Mouse (Mus musculus) right cerebral cortex, postnatal 10 days (tissue): Measurements from ENCODE around the gene Matk.

ENCODE experiments used
- DNase-seq, 2 experiments: peaks; one replicate each; pipeline ENCODE4 v3.0.0; 2021; ENCODE audit warnings: low spot score in 2 of 2

The Matk gene

DNA sequence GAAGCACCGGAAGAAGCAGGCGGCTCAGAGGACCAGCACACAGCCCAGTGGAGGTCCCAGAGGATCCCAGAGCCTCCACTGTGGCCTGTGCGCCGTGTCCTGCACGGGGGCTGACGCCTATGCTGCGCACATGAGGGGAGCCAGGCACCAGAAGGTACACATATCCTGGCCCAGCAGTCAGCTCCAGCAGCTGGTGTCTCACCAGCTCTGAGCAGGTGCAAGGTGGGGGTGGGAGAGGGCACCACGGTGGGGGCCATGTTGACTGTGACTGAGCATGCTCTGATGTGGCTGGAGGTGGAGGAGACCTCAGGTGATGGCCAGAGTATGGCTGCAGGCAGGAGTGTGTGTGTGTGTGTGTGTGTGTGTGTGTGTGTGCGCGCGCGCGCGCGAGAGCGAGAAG lies 10.7 kb upstream of the Matk start:
- no peak for DNase-seq

DNA sequence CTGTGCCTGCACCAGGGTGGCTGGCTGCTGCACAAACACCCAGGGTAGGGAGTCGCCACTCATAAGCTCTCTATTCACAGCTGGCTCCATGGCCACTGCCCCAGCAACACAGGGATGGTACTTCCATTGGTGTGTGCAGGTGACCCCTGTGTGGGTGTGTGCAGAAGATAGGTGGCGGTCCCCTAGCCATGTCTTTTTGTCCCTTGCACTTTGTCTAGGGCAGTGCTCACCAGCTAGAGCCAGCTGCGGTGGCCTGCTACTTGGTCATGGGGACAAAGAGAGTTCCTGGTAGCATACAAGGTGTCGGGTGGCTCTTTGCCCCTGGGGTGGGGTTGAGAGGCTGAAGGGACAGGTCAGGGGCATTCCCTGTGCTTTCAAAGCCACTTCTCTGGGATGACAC lies 8.6 kb upstream of the Matk start:
- DNase-seq: no peak

DNA sequence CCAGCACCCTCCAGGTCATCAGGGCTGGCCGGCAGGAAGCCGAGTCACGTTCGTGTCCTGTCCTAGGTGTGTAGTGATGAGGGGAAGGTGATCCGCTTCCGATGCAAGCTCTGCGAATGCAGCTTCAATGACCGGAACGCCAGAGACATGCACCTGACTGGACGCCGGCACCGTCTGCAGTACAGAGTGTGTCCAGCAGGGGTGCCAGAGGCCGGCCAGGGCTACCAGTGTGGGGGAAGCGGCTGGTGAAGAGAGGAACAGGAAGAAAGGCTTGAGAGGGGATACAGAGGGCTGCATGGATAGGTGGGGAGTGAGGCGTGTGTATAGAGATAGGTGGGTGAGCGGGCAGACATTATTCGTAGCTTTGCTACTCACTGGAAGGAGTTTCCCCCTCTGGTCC lies 8.1 kb upstream of the Matk start:
- peak in 1 of 2 experiments; percentile 83 for DNase-seq

DNA sequence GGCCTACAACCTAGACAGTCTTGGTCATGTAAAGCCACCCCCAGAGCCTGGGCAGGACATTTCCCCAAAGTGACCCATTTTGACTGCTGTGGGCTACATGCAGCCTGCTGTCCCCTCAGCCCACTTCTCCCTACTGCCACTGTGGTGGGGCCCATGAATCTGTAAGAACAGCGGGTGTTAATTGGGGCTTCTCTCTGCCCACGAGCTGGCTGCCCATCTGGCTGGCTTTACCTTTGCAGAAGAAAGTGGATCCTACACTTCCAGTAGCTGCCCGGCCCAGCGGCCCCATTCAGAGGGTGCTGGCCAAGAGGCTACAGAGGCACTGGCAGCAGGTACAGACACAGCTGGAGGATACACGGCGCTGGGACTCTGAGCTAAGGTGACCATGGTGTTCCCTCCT lies 7.6 kb upstream of the Matk start:
- DNase-seq: no peak

DNA sequence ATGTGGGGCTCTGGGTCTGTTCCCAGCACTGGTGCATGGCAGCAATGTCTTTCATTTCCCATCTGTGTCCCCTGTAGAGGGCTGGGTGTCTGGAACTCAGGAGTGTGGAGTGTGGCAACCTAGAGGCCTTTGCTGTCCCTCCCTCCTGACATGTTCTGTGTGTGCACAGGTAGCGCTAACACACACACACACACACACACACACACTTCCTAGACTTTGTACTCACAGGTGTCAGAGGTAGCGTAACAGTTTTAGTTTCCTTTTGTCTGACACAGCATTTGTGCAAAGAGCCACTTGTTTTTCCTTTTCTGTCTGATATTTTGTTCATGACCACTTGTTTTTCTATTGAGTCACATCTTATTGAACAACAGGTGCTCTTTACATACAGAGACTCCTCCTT lies 4.9 kb upstream of the Matk start:
- DNase-seq: no peak

DNA sequence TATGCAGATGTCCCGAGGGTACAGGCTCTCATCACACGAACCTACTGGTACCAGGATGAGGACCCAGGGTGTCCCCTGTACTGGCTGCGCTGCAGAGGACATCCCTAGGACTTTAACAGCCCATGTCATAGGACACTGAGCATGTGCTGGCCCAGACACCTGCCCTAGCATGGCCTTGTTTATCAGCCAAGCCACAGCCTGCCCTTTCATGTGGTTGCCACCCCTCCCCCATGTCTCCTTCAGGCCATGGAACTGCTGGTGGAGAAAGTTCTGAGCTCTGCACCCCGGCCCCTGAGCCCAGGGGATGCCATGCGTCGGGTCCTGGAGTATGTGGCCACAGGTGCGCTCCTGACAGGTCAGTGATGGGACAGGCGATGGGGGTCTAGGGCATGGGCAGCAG lies 3.3 kb upstream of the Matk start:
- DNase-seq: no peak

DNA sequence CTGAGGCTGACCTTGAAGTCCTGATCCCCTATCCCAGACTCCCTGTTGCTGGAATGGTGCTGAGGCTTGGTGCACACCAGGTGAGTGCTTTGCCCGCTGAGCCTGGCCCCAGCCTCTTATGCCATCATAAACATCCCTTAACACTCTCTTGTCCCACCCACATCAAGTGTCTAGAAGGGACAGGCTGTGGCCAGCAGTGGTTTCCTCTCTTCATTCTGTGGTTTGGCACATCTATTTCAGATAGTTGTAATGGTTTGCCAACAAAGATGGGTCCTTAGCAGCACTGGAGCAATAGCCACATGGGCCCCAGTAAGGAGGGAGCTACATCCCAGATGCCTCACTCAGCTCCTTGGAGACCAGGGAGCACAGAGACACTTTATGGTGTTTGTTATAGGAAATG lies 2.2 kb downstream of the Matk start:
- DNase-seq: no peak

DNA sequence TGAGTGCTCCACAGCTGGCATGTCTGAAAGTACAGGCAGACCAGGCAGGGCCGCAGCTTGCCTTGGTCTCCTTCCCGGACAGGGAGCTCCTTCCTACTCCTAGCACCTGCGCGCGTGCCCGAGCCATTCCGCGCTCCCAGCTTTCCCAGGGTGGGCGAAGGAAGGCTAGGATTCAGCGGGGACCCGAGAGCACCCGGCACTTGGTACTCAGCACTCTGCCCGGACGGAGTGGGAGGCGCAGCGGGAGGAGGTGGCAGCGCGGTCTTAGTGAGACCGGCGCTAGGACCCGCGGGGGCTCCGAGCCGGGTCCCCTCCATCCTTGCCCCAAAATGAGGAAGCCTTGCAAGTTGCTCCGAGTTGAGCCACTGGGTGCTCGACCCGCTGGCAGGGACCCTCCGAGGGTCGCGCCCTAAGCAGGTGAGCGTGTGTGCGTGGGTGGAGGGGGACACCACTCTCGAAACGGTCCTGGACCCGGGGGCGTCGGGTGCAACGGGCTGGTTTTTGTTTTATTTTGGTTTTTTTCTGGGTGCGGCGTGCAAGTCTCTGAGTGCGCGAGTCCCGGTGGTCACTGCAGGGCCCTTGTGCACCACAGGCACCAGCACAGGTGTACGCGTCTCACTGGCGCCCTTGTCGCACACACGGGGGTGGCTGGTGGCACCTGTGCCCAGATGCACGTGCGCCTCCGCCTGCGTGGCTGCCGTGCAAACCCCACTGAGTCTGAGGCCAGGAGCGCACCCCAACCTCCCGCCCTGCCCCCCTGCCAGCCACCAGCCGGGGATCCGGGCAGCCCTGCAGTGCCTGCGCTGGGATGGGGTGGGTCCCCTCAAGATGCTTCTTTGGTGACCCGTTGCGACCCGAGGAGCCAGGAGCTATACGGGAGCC lies 4.7 kb downstream of the Matk start:
- peak; percentile 75 for DNase-seq

DNA sequence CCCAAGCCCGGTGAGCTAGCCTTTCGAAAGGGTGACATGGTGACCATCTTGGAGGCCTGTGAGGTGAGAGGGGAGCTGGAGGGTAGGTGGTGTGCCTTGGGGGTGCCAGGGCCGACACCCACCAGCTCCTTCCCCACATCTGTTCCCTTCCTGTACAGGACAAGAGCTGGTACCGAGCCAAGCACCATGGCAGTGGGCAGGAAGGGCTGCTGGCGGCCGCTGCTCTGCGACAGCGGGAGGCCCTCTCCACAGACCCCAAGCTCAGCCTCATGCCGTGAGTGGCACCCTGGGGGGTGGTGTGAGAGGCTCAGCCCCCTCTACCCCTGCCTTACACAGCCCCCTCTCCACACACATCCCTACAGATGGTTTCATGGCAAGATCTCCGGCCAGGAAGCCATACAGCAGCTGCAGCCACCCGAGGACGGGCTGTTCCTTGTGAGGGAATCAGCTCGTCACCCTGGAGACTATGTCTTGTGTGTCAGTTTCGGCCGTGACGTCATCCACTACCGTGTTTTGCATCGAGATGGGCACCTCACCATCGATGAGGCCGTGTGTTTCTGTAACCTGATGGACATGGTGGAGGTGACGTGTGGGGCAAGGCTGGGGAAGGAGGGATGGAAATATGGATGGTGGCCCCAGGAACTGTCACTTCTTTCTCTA lies 6.6 kb downstream of the Matk start:
- peak in 1 of 2 experiments; percentile 70 for DNase-seq

DNA sequence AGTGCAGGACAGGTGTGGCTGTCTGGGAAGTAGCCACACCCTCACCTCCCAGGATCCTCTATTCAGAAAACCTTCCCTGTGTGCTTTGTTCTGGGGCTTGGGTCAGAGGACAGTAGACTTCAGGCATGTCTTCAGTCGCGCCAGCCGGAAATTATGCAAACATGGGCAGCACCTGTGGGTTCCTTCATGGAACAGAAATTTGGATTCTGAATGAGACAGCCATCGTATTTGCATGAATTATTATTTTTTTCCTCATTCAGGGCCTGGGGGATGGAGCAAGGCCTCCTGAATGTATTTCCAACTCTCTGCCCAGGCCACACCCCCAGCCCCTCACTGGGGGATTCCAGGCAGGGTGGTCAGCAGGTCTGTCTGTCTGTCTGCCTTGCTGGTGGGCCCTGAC lies 8.3 kb downstream of the Matk start:
- DNase-seq: no peak

DNA sequence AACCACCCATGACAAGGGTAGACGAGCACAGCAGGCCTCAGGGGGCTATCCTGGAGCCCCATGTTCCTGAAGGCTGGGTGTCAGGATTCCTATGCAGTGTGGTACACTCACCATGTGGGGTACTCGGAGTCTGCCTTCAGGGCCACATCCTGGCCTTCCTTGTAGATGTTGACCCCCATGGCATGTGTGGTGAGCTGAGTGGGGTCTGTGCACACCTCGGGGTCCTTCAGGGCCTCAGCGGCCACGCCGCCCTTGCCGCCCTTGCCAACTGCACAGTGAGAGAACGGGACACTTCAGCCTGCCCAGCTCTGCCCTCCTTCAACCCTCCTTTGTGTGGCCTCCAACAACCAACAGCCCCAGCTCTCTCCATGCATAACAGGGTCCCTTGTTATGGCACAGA lies 12.8 kb downstream of the Matk start:
- DNase-seq: peak in 1 of 2 experiments; percentile 56

DNA sequence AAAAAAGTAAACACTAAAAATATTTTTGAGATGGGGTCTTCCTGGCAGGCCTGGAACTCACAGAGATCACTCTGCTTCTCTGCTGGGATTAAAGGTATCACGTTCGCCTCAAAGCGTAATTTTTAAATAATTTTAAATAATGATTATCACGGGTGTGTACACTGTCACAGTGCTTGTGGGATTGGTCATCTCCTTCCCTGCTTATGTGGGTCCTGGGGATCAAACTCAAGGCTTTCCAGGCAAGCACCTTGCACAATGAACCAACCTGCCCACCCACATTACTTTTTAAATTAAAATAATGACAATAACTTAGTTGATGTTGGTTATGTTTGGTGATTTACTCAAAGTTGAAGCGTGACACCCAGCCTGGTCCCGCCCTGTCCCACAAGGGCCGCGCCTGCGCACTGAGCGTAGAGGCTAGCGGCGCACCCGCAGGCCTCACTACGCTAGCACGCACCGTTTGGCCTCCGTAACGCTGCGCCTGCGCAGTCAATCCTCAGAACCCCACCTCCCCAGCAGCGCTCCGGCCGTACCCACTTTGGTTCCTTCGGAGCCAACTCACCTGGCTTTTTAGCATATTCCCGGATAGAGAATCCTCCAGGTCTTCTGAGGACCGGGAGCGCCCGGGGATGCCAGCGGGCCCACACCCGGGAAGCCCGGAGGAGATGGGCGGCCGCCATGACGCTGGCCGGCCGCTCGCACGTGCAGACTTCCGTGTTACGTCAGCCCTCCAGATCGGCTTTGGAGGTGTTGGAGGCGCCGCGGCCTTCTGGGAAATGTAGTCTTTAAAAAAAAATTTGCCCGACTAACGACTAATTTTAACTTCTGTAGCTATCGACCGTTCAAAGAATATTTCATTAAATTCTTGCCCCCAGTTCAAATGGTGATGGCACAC lies 13.7 kb downstream of the Matk start, which contains the start of the genes Mrpl54 and Apba3:
Gene Mrpl54 (minus strand): TSS at position 724 of the 895 bp plus-strand sequence.
Gene Apba3 (plus strand): TSS at position 750 of the 895 bp plus-strand sequence.
- DNase-seq: peak; percentile 96 to 97

DNA sequence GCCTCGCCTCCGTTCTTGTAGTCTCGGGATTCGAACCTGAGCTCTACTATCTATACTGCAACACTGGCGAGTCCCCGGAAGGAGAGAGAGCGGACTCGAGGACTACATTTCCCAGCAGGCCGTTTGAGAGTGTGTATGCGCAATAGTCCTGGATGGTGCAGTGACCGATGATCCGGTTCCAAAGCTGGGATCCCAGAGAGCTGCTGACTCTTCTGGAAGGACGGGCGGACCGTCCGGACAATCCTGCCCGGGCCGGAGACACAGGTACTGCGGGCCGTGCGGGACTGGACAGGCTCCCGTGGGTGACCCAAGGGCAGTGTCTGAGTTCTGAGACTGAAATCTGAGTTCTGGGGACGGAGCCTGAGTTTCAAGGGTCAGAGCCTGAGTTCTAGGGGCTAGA lies 15.3 kb downstream of the Matk start:
- peak; percentile 88 to 93 for DNase-seq

DNA sequence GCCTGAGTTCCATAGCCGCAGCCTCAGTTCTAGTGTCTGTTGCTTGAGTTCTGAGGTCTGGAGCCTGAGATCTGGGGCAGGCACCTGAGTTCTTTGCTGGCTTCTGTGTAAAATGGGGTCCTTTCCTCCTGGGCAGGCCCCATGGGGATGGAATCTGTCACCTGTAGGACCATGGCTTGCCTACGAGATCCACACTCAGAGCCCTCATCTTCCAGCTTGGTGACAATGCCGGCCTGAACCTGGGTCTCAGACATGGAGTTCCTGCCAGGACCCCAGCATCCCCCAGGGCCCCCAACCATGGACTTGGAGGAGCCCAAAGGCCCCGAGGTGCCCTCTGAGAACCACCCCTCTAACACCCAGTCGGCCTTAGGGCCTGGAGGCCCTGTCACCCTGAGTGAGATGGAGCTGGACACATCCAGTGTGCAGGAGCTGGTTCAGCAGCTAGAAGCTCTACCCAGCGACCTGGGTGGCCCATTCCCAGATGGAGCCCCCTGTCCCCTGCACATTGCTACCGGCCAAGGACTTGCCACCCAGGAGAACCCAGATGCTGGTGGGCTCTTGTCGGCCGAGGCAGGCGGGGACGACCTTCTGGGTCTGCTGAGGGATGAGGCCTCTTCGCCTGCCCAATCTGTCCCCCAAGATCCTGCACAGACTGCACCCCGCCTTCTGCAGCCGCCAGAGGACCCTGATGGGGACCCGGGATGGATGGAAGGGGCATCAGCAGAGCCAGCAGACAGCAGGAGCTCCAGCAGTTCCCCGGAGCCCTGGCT lies 16.1 kb downstream of the Matk start:
- DNase-seq: no peak

DNA sequence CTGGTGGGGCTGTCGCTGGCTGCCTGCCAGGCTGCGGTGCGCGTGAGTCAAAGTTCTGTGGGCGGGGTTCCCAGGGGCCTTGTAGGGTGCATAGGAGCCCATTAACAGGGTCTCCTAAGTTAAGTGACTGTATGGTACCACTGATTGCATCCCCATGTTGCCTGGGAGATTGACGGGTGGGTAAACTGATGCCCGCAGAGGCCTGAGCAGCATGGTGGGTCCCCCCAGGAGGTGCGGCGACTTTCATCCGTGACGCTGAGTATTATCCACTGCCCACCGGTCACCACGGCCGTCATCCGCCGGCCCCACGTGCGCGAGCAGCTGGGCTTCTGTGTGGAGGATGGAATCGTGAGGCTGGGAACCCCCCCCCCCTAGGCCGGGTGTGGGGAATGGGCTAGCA lies 19.6 kb downstream of the Matk start:
- DNase-seq: no peak

DNA sequence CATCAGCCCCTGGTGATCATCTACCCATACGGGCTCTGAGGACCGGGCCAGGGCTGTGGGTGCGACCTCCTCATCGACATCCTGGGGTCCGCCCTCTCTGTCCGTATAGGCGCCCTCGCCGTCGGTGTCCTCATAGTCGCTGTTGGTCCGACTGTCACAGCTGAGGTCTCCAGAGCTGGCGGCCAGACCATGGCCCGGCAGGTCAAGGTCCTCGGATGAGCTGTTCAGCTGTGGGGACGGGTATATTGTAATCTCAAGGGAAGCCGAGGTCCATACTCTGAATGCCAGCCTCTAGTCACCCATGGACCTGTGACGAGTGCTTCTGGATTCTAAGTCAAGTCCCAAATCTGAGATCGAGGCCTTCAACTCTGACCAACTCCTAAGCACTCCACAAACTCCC lies 21.1 kb downstream of the Matk start:
- DNase-seq: no peak

DNA sequence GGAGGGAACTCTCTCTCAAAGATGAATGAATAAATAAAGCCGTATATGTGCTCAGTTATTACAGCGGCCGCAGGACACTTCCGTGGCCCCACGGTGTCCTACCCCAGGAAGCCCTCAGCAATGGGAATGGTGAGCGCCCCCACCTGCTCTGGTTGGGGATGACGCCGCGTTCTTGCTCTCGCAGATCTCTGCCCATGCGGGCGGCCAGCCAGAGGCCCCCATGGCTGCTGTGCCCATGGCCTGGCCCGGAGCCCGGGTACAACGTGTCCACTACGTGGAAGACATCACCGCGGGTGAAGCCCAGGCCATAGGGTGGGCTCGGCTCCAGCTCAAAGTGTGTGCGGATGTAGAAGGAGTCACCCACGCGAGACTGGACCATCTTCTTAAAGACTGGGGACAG lies 24.9 kb downstream of the Matk start:
- DNase-seq: no peak

DNA sequence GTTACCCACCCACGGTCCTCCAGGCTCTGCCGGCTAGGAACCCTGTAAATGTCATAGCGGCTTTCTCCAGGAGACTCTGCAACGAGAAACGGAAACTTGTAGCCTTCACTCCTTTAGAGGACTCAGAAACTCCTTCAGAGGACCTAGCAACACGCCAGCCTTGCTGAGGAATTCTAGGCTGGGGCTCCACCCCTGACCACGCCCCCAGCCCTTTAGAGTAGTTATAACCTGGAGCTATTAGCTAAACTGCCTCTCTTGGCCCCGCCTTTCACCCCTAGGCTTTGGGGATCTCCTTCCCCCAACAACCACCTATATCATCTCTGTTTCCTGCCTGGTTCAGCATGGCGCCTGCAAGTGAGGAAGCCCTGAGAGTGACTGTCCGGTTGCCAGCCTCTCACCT lies 26.8 kb downstream of the Matk start:
- no peak for DNase-seq

DNA sequence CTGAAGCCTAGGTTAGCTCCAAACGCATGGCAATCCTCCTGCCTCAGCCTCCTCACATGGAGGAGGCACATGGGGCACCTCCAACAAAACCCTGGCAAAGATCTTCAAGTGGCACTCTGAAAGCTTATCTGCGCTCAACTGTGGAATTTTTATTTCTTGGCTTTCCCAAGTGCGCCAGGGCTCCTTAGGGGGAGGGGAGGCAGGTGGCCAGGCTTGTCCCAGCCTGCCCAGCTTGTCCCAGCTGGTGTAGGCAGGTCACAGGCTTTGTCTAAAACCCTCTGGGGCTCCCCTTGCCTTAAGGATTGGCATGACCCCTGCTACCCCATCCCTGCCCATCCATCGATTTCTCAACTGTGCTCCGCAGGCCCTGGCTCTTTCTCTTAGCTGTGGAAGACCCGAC lies 31.5 kb downstream of the Matk start:
- no peak for DNase-seq

DNA sequence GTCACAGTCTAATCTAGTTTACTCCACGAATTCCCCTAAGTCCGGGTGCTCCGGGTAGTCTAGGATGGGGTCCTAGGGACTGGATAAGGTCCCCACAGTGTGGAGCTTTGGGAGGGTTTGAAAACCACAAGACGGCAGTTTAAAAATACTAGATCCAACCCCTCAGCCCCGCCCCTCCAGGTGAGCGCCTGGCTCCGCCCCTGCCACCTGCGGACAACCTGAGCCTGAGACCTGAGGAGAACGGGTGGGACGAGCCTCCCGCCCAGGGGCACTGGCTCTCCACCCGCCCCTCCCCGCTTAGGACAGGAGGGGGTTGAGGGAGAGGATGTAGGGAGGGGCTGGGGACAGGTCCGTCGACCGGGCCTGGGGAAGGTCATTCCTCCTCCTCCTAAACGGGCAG lies 32.0 kb downstream of the Matk start:
- no peak for DNase-seq

DNA sequence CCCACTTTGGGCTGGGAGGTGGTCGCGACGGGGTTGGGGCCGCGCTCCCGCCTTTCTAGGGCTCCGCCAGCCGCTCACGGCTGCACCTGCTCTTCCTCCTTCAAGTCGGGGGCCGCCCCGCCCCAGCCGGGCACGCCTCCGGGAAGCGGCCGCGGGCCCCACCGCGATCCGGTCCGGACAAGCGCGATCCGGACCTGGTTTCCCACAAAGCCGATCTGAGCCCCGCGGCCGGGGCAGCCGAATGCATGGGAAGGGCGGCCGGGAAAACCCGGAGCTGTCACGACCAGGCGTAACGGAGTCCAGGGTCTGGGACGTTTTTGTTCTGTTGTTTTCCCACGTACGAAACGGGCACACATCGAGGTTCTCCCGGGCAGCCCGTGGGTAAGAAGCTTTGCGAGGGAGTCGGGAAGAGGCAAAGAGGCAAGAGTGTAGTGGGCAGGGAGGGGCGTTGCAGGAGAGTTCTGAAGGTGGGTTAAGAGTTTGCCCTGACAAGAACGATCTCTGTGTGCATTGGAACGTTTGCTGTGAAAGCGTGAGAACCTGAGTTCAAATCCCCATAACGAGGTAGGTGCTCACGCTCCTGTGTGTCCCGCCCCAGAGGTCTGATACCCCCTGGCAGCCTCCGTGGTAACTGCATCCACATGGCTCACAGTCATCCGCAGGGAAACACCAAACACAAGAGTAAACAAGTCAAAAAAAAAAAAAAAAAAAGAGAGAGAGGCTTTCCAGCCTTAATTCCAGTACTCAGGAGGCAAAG lies 33.1 kb downstream of the Matk start:
- DNase-seq: peak; percentile 91 to 93
